Mouse (Mus musculus) ES-E14 (cell line): ENCODE data around the gene Malsu1.

Source experiments
- CHD2 ChIP-seq: IDR thresholded peaks from 2 replicates; pipeline ENCODE4 v1.6.1; 2014; ENCODE audit warnings: mild to moderate bottlenecking, low read depth, low read length, inconsistent platforms
- HCFC1 ChIP-seq: IDR thresholded peaks from 2 replicates; pipeline ENCODE4 v1.6.1; 2012; ENCODE audit warnings: low read length, inconsistent platforms, borderline replicate concordance; ENCODE audit not compliant: insufficient read depth
- MAFK ChIP-seq: IDR thresholded peaks from 2 replicates; pipeline ENCODE4 v1.6.1; 2014; ENCODE audit warnings: mild to moderate bottlenecking, low read depth, low read length, inconsistent platforms; ENCODE audit not compliant: insufficient read depth
- ZC3H11A ChIP-seq: IDR thresholded peaks from 2 replicates; pipeline ENCODE4 v1.6.1; 2012; ENCODE audit warnings: low read depth, mild to moderate bottlenecking, inconsistent platforms, low read length, borderline replicate concordance
- ZNF384 ChIP-seq: IDR thresholded peaks from 2 replicates; pipeline ENCODE4 v1.6.1; 2012; ENCODE audit warnings: low read depth, low read length, inconsistent platforms

- TF ChIP-seq MAFK (no peak), CHD2 (no peak), ZC3H11A (no peak), HCFC1 (no peak), ZNF384 (no peak)
Observed at GRCm38 (mm10) chr6:49026496-49026895, 47.1 kb upstream of the Malsu1 start.
